Mouse (Mus musculus): ENCODE measurements around the gene Uba52.
A peak's percentile ranks its signal among the peaks of the same experiment; 100 is the strongest.
"Not testable (repeated sequence)": the region's sequence is repeated elsewhere in the genome, so short reads cannot be mapped to it uniquely, and the experiment has no call there.

The Uba52 gene

DNA sequence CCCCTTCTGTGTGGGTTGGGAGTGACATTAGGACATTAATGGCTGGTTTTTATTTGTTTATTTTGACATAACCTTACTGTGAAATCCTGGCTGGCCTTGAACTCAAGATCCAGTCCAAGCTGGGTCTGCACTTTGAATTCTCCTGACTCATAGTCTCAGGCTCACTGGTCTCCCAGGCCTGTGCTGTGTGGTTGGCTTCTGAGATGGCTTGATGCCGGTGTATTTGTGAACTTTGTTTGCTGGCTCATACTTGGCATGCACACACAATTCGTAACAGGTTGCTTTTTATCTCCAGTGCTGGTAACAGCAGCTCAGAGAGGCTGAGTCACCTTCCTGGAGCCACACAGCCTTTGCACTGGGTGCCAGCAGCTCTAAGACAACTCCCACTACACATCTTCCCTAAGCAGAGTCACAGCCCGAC is 19.1 kb upstream of the Uba52 start:
- no peak for DNase-seq

DNA sequence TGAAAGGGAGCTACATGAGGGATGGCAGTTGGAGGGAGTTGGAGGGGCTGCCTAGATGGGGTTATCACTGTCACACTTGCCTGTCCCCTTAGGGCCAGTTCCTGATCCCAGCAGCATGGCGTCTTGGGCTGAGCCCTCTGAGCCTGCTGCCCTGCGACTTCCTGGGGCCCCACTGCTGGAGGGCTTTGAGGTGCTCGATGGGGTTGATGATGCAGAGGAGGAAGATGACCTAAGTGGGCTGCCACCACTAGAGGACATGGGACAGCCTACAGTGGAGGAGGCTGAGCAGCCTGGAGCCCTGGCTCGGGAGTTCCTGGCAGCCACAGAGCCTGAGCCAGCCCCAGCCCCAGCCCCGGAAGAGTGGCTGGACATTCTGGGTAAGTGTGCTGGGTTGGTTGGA is 18.7 kb upstream of the Uba52 start:
- no peak for DNase-seq

DNA sequence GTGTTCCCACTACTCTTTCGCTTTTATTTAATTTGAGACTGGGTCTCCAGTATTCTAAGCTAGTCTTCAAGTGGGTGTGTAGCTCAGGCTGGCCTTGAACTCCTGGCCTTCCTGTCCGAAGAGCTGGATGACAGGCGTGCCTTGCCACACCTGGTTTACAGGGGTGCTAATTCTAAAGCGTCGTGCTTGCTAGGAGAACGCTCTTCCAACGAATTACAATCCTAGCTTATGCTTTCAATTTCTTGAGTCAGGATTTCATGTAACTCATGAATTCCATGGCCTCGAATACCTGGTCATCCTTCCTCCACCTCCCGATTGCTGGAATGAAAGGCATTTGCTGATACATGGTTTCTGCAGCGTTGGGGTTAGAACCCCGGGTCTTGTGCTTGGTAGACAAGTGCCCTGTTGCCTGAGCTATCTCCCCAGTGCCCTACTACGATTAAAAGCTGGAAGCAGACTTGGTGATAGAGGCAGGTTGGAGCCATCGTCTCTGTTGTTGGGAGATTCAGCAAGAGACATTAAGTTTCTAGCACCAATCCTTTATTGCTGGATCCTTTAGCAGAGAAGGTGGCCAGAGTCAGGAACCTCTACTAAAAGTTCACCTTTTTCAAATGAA is 17.7 kb upstream of the Uba52 start:
- DNase-seq = no peak

DNA sequence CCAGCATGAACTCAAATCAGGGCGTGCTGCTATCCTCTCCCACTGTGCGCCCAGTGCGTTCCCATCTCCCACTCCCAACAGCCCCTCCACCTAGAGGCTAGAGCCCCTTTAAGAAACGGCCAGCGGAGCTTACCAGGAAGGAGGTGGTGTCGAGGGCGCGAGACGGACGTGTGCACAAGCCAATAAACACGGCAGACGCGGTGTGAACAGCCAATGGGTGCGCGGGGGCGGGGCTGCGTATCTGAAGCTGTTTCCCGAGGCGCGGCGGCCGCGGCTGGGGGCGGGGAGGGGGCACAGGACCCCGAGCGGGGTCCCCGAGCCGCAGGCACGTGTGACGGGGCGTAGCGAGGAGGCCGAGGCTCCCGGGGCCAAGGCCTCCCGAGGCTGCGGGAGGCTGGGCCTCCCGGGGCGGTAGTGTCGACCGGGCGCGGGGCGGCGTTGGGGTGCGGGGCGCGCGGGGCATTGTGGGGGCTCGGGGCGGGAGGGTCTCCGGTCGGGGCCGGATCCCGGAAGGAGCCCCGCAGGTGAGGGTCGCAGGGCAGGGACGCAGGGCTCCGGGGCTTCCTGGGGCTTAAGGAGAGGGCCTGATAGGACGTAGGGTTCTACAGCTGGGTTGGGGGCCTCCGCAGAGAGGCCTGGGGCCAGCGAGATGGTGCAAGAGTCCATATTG is 17.0 kb upstream of the Uba52 start, which contains the start of the genes Fkbp8 and Kxd1:
Gene Fkbp8 (plus strand): TSS at position 213 of the 670 bp plus-strand sequence.
Gene Kxd1 (minus strand): TSS at position 445 of the 670 bp plus-strand sequence.
- DNase-seq = peak; percentile 98

DNA sequence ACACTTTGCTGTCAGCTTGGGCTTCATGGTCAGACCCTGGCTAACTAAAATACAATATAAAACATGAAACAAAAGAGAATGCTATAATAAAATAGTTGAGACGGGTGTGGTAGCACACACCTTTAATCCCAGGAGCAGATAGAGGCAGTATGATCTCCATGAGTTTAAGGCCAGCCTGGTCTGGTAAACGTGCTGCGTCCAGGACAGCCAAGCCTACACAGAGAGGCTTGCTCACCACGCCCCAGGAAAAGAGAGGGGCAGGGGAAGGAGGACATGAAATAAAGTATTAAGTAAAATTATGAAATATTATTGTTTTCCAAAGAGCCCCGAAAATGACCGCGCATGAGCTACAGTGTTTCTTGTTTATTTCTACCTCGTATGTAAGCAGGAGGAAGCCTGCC is 16.5 kb upstream of the Uba52 start:
- no peak for DNase-seq

DNA sequence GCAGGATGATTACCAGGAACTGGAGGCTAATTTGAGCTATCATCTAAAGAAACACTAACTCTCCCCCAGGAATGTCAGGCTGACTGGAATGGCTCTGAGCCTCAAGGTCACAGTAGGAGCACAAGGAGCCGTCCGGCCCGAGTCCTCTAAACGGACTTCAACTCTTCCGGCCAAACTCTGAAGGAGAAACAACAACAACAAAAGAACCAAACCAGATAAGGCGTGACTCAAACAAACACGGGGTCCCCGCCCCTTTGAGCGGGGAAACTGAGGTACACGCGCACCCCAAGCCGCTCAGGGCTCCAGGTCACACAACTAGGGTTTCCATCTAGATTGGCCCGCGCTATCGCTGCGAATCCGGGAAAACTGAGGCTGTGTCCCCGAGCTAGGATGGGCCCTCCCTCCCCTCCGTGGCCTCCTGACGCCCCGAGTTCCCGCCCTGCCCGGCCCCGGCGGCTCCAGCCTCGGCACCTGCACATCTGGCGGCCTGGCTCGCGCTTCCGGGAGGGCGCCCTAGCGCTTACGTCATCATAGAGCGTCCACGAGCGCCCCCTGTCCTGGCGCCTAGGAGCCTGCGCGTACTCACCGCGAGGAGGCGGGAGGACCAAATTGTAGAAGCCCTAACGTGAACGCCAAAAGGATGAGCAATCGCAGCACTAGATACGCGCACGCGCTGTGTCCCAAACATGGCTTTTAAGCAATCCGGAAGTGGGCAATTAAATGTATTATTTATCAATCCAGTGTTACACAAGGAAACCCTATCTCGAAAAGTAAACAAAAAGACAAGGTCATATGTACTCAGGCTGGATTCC is 12.2 kb upstream of the Uba52 start:
- DNase-seq = peak; percentile 98

DNA sequence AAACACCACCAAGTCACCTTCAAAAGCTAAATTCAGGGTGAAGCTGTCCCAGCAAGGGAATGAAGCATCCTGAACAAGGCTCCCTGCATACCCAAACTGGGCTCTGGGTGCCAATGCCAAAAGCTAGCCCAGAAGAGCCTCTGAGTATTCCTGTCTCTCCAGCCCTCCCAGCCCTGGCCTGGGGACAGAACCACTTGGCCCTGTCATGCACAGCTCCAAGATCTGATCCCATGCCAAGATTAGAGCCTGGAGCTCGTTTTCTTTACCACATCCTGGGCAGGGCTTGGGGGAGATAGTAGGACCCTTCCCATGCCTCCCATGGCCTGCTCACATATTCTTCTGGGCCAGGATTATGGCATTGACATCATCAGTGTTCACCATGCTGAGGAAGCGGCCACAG is 9.0 kb upstream of the Uba52 start:
- DNase-seq = no peak

DNA sequence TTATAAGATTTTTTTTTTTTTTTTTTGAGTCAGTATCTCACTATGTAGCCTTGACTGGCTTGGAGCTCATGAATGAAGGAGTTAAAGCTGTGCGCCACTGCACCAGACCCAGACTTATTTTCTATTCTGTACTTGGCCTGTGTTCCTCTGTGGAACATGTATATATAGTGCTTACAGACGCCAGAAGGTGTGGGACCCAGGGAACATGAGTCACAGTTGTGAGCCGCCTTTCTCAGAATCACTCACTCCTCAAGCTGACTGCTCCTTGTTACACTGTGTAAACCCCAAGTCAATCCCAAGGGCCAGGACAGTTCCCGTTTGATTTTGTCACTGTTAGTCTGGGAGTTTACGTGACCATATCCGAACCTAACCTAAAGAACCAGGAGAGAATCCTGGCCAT is 8.4 kb upstream of the Uba52 start:
- no peak for DNase-seq

DNA sequence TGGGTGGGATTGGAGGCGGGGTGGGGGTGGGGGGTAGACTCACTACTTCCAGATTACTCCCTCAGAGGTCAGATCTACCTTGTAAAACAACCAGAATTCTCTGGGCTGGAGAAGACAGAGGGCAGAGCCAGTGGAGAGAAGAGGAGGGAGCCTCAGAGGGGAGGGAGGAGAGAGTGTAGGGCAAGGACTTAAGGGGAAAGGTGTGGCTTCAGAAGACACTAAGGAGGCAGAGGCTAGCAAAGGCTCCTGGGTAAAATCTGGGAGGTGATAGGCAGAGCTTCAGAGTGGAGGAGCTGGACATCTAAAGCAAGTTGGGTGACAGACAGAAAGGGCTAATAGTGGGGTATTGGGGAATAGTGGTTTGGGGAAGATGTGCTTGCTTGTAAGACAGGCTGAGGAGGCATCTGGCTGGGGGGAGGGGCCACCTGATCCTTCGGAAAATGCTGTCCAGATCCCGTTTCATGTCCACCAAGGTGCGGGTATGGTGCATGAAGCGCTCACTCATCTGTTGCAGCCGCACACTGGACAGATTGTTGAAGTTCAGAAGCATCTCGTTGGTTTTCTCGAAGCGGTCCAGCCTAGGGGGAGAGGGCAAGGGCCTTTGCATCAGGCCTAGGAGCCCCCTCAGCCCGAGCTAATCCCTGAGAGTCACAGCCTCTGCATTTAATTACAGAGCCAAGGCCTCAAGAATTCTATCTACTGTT is 7.5 kb upstream of the Uba52 start:
- no peak for DNase-seq

DNA sequence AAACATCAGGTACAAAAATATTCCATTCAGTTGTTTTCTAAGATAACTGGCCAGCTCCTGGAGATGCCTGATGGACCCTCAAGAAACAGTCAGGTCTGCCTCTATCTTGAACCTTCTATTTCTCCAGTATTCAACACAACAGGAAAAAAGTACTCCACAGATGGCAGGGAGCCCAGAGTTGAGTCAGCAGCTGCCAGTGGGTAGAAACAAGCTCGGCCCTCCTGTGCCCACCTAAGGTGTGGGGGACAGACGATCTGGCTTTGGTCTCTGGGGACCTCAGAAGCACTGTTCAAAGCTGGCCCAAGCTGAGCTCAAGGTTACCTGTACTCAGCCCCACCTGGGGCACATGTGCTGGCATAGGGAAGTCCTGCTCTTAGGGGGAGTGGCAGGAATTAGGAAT is 2.8 kb upstream of the Uba52 start:
- no peak for DNase-seq

DNA sequence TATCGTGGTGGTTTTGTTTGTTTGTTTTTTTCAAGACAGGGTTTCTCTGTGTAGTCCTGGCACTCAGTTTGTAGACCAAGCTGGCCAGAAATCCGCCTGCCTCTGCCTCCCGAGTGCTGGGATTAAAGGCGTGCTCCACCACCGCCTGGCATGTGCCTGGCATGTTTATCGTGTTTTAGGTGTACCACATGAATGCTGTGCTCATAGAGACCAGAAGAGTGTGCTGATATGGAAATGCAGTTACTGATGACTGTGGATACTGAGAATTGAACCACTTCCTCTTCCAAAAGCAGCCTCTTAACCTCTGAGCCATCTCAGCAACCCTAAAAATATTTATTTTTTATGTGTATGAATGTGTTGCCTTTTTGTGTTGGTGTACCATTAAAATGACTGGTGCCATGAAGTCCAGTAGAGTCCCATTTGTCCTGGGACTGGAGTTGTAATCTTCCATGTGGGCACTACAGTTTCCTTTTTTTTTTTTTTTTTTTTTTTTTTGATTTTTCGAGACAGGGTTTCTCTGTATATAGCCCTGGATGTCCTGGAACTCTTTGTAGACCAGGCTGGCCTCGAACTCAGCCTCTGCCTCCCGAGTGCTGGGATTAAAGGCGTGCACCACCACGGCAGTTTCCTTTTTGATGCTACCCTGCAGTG is 1.8 kb upstream of the Uba52 start:
- no peak for DNase-seq

DNA sequence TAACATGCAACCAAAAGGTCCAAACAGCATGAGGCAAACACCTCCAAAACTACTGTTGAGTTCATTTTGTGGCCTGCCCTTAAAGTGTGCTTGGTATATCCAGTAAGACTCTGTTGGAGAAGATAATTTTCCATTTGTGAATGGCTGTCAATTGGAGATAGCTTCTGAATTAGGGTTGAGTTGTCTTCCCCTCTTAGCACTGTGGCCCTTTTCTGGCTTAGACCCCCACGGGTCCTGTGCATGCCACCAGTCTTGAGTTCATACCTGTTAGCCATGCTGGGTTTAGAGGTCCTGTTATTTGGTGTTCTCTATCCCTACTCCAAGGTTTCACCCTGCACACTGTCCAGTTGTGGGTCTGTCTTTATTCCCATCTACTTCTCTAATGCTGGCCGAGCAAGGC is 1.2 kb upstream of the Uba52 start:
- DNase-seq = no peak

DNA sequence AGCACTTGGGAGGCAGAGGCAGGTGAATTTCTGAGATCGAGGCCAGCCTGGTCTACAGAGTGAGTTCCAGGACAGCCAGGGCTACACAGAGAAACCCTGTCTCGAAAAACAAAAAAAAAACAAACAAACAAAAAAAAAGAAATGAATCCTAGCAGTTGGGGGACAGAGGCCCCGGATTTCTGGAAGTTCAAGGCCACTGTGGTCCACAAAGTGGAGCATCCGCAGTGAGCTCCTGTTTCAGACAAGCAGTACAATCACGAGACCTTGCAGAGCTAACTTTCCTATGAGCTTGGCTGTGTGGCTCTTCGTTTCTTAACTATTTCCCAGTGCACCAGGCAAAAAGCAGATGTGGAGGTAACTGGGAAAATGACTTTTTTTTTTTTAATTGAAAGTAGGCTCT is 573 bp upstream of the Uba52 start:
- not testable (repeated sequence) for DNase-seq

DNA sequence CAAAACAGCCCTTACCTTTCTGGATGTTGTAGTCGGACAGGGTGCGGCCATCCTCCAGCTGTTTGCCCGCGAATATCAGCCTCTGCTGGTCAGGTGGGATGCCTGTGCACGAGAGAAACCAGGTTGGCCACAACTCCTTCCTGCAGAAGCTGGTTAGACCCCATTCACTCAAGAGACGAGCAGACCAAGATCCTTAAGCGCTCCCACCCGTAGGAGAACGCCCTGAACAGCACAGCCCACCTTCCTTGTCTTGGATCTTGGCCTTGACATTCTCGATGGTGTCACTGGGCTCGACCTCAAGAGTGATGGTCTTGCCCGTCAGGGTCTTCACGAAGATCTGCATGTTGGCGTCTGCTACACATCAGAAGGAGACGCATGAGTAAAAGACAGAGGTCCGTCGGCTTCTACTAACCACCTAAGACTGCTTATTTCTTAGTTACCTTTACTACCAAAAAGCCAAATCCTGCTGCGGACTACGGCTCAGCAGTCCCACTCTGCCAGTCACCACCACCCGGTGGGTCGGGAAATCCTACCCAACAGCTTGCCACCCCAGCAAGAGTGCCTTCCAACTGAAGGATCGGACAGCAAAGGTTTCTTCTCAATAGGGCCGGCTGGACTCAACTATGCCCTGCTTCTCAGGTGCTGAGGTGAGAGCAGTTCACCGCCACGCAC is 1.2 kb downstream of the Uba52 start:
- no peak for DNase-seq

DNA sequence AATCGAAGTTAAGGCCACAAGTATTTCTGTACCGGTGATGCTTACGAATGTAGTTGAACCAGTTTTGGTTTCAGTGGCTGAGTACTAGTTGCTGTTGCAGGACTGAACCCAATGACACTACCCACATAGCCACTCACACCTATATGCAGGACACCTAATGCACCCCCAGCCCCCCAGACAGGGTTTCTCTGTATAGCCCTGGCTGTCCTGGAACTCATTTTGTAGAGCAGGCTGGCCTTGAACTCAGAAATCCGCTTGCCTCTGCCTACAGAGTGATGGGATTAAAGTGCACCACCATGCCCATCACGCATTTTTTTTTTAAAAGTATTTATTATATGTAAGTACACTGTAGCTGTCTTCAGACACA is 3.6 kb downstream of the Uba52 start:
- DNase-seq = no peak

DNA sequence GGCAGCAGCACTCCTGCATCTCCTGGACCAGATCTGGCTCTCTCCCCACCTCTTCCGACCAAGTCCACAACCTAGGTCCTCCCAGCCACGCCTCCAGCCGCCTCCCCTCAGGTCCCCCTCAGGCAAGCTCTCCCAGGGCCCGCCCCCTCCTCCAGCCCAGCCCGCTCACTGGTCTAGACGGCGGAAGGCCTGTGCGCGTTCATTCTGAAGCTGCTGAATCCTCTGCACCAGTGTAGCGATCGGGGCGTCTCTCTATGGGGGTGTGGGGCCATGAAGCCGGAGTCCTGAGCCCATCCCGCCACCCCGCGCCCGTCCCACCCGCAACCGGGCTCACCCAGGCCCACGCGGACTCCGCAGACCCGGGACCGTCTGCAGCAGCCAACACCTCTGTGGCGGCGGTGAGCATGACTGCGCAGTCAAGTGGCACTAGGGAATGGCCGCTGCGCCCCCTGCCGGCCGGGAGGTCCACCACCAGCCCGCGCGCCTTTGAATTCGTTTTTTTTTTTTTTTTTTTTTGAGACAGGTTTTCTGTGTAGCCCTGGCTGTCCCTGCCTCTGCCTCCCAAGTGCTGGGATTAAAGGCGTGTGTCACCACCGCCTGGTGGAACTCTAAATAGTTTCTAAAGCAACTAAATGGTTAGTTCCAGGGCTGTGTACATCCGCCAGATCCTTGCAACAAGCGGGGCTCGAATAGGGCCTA is 4.1 kb downstream of the Uba52 start, which contains the start of gene Rex1bd:
Gene Rex1bd (minus strand): TSS at position 425 of the 699 bp plus-strand sequence.
- DNase-seq = peak; percentile 97

DNA sequence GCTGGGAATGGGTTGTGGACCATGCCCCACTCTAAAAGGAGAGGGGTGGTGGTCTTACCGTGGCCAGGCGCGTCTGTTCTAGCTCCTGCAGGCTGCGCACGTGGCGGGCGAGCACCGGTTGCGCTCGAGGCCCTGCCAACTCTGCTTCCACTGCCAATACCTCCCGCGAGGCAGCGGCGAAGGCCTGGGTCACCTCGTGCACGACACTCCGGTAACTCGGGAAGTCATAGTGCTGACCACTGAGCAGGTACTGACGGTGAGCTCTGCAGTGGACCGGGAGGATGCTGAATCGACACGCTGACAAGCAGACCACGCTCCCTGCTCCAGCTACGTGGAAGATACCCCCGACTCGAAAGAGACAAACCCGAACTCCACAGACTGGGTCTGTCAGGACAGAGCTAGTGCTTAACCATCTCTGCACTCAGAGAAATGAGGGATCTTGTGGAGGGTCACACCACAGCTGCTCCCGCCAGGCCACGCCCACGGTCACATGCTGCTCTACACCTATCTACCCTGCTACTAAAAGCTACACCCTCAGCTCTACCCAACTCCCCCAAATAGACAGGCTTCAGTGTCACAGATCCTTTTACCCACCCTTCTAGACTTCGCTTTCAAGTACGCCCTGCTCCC is 4.8 kb downstream of the Uba52 start:
- DNase-seq = no peak

DNA sequence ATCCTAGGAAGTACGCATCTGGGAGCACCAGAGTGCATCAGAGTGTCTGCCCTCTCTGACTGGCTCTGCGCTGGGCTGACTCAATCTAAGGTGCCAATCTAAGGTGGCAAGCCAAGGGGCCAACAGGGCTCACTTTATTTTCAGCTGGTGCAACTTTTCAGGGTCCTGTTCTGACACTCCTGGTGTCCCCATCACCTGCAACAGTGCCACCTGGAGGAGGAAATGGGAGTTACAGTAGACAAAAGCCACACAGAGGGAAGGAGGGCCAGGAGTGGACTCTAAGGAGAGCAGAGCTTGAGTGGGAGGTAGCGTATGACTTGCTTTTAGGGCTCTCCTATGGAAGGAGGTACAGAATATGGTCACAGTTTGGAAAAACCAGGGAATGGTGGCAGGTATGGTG is 5.8 kb downstream of the Uba52 start:
- DNase-seq = peak; percentile 88

DNA sequence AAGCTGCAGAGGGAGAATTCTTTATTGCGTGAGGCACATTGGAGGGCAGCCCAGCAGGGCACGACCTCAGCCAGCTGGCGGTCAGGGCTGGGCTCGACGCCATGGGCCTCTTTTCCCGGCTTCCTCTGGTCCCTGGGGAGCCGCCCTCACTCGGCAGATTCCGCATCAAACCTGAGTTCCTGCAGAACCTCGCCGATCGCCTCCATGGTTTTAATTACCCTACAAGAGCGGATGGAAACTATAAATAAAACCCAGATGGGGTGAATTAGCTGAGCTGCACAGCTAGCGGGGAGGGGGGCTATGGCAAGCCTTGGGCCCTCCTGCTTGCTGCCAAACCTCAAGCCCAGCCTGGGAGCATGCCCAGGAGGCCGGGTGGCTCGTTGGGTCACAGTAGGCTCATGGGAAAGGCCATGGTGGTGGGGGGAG is 6.3 kb downstream of the Uba52 start:
- no peak for DNase-seq

DNA sequence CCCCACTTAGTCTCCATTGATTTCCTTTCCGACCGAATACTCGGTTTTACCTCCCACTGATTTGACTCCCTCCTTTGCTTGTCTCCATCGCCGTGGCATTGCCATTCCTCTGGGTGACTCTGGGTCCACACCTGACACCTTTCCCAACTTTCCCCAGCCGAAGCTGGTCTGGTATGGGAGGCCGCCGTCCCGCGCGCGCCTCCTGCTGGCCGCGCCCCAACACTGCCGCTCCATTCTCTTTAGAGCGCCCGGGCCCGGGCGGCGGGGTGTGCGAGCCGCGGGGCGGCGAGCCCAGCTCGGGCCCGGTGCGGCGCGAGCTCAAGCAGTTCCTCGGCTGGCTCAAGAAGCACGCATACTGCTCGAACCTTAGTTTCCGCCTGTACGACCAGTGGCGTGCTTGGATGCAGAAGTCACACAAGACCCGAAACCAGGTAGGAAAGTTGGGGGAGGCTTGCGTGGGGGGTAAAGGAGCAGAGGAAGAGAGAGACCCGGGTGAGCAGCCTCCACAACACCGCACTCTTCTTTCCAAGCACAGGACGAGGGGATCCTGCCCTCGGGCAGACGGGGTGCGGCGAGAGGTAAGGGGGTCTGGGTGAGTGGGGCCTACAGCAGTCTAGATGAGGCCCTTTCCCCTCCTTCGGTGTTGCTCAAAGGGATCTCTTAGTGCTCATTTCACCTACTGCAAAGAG is 7.4 kb downstream of the Uba52 start:
- peak; percentile 77 for DNase-seq
